Mouse (Mus musculus): Measurements from ENCODE around the gene Smim24.
A peak's percentile ranks its signal among the peaks of the same experiment; 100 is the strongest.

Smim24 gene

DNA sequence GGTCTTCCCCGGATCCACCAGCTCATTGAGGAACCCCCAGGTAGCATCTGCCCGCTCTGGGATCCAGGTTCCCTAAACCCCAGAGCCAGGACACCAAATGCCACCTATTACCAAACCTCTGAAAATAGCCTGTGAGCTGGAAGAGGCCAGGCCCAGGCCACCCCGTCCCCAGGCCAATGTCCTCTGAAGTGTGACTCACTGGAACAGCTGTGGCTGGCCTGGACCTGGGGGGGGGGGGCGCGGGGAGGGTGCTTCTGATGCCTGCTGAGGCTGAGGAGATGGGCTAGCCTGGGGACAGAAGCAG, 28.9 kb downstream of the Smim24 start:
- no peak for DNase-seq (ENCODE audit: low read depth, low spot score)

DNA sequence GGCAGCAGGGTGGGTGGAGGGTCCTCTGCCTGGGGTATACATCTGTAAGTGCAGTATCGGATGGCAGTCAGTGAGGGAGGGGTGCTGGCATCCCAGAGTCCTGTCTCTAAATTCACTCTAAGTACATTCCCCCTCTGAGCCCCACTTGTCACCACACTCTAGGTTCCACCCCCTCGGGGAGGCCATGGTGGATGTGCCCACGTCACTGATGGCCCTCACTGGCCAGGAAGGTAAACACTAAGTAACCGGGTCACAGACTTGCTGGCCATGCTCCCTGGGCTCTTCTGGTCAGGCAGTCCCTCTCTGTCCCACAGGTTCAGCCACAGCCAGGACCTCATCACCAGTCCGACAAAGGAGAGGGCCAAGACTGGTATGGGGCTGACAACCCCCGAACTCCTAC, 29.3 kb downstream of the Smim24 start:
- DNase-seq (ENCODE audit: low read depth, low spot score), result no peak

DNA sequence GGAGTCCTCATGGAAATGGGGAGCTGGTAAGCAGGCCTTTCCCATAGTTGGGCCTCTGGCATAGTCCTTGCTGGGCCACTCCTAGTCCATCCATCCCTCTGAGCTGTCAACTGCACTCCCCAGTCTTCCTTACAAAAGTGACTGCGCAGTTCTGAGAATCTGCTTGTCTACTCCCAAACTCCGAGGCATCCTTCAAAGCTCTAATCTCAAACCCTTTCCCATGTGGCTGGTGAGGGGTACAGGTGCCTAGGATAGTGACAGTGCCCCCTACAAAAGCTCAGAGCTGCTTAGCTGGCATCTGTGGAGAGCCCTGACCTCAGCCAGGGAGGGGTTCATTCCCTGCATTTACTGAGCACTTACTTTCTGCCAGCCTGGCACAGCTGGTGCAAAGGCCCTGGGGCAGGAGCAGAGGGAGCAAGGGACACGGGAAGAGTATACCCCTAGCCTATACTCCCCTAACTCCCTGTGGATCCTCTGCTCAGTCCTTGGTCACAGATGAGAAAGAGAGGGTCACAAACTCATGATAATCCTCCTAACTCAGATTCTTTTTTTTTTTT, 29.9 kb downstream of the Smim24 start:
- DNase-seq (ENCODE audit: low read depth, low spot score), result no peak

DNA sequence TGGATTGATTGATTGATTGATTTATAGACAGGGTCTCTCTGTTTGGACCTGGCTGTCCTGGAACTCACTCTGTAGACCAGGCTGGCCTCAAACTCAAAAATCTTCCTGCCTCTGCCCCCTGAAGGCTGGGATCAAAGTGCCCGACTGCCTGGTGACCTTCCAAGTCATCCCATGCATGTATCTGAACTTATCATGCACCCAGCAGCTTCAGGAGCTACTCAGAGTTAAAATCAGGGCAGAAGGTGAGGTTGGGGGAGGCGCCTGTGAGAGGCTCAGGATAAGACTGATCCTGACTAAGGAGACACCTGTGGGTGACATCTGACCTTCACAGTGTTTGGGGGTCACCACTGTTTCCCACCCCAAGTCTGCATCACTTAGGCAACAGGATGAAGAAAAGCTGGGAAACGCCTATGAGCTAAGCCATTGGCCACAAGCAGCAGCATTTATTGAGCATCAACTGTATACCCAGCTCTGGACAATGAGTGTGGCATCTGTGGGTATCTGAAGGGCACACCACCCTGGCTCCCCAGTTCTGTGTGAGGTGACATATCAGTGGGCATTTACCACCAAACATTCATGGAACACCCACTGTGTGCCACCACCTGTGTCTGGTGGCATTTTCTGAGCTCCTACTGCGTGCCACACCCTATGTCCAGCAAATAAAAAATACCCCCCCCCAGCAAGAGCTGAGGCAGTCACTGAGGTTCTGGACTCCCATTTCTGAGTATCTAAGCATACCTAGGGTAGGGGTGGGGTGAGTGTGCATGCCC, 30.8 kb downstream of the Smim24 start:
- DNase-seq (ENCODE audit: low read depth, low spot score), result no peak

DNA sequence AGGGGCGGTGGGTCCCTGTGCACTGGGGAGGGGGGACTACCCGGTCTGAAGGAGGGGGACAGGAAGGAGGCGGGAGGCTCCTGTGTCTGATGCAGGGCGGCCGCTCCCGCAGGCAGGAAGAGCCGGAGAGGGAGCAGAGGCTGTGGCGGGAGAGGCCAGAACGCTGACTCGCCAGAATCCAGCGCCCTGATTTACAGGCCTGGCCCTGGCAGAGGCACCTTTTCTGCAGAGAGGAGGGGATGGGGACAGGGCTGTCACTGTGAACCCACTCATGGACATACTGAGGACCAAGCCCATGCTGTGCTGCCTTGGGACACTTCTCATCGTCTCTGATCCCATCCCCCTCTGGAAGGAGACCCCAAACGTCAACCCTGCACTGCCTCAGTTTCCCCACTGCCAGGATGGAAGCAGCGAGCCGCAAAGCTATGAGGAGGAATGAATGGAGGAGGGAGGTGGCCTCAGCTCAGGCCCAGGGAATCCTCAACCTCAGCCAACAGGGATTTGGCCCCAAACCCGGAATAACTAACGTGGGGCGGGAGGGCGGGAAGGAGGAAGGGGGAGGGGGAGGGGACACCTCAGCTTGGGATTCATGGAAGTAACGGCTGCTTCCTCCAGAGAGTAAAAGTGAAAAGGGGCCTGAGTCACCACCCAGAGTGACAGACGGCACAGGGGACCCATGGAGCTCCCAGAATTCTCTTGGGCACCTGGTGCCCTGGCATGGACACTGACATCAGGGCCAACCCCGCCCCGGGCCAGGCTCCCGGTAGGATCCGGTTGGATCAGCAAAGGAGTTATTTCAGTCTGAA, 31.6 kb downstream of the Smim24 start:
- DNase-seq (ENCODE audit: low read depth, low spot score), result no peak

DNA sequence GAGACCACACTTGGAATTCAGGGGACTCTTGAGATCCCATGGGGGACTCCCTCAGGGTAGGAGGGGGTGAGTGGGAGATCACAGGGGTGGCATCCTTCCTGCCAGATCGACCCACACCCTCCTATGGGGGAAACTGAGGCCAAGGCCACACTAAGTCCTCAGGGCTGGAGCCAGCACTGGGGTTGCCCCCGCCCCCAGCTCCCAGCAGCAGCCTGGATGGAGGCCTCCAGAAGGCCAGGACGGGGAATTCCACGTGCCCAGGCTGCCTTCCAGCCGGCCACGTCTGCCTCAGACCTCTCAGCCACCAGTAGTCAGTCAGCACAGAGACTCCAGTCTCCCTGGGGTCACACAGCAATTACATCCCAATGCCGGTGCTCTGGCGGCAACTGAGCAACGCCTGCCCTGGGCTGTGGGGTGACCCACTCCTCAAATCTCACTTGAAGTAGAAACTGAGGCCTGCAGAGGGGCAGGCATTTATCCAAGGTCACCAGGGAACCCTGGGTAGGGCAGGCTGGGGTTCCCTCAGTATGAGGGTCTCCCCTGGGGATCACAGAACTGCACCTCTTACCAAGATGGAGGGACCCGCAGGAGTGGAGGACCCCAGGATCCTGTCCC, 32.5 kb downstream of the Smim24 start:
- no peak for DNase-seq (ENCODE audit: low read depth, low spot score)

DNA sequence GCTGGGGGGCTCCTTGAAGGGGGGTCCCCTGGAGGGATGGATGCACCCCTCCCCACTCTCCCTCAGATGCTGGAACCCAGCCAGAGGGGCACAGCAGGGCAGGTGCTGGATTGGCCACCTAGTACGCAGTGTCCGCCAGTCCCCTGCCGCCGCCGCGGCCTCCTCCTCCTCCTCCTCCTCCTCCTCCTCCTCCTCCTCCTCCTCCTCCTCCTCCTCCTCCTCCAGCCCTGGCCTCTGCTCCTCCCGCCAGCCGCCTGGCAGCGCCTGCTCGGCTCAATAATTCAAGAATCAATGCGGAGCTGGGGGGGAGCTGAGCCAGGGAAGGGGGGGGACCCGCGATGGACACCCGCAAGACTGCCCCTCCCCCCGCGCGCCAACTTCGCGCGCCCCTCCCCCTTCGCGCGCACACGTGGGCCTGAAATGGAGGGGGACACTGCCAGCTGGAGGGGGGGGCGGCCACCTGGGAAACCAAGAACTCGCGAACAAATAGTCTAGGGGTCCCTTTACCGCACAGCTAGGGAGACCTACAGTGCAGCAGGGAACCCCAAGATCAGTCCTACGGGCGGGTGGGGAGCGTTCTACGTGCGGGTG, 33.3 kb downstream of the Smim24 start:
- DNase-seq (ENCODE audit: low read depth, low spot score), result no peak

DNA sequence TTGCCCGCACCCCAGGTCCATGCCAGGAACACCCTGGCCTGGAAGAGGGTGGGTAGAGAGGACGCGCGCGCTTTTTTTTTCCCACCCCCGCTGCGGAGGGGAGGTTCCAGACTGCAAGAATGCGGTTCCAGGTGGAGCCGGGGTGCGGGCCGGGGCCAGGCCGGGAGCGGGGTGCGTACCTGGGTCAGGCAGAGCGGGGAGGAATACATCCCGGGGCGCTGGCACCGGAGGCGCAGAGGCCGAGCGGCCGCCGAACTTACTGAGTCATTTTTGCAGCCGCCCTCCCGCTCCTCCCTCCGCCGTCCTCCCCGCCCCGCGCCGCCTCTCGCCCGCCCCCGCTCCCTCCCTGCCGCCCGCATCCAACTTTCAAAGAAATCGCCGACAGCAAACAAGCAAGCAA, 34.0 kb downstream of the Smim24 start:
- DNase-seq (ENCODE audit: low read depth, low spot score), result no peak

DNA sequence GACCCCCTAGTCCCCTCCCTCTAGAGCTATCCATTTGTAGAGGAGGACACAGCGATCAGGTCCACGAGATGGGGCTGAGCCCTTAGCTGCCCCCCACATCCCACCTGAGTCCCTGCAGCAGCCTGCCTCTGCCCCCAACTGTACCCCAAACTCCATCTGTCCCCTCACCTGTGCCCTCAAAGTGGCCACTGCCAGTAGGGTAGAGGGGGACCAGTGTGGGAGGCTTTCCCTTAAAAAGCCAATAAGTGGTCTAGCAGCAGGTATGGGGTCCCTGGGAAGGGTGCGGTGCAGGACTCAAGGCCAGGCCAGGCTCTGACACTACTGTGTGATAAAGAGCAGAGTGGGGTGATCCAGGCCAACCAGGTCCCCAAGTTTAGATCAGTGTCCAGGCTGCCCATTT, 34.5 kb downstream of the Smim24 start:
- DNase-seq (ENCODE audit: low read depth, low spot score), result no peak

DNA sequence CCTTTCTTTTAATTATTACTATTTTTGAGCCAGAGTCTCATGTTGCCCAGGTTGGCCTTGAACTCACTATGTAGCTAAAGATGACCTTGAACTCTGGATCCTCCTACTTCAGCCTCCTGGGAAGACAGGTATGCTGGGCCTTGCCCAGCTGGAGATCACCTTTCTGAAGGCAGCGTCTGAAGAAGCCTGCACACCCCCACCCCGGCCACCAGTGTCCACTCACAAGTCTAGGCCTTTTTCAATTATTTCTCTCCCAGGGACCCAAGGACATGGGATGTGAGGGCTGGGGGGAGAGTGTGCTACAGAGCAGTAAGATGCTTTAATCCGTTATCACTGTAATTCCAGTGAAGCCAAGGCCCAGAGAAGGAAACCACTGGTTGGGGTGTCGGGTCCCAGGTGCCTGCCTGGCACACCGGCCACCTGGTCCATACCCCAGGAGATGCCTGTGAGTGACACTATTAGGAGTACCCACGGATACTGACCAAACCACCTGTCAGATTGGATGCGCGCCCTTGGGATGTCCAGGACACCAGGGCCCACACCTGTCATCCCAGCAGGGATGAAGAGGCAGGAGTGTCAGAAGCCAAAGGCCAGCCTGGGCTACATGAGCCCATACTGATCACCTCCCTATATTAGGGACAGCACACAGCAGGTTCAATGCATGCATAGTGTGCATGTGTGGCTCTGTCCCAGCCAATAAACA, 35.1 kb downstream of the Smim24 start:
- no peak for DNase-seq (ENCODE audit: low read depth, low spot score)

DNA sequence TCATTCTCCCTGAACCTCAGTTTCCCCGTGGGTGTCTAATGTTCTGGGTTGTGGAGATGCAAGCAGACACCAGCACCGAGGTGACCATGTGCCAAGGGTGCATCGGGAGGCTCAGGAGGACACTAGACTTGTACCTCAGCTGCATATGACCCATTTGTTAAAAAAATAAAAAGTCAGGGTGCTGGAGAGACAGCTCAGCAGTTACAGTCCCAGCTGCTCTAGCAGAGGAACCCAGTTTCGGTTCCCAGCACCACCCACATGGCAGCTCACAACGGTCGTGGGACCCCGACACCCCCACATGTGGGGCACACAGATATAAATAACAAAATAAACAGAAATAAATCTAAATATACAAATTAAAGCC, 35.6 kb downstream of the Smim24 start:
- no peak for DNase-seq (ENCODE audit: low read depth, low spot score)

DNA sequence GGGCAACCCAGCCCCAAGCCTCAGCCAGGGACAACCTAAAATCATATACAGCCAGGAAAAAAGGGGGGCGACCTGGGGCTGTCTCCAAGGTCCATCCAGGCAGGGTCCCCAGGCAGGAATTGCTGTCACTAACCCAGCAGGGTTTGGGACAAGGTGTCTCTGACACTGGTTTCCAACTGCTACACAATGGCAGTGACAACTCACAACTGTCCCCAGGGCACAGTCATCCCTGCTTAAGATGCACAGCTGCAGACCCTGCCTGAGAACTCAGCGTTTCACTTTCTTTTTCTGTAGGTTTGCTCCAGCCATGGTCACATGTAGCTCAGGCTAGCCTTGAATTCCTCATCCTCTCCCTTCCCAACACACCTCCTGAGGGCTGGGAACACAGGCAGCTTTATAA, 36.2 kb downstream of the Smim24 start:
- no peak for DNase-seq (ENCODE audit: low read depth, low spot score)

DNA sequence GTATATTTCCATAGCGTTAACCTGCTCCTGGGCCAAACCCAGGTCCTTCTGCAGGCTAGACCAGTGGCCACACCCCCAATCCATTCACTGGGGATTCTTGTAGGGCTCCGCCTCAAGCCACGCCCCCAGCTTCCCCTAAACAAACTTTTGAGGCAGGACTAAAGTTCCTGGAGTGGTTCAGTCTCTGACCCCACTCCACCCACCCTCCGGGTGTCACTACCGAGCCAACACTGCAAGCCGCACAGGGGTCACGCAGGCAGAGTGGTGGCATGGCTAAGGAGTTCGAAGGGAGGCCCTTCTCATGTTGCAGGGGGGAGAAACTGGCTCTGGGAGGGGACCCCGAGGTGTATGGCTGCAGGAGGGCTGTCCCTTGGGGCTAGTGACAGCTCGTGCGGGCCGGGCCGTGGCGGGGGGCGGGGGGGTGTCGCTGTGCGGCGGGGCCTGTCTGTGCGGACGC, 36.8 kb downstream of the Smim24 start:
- DNase-seq (ENCODE audit: low read depth, low spot score), result no peak

DNA sequence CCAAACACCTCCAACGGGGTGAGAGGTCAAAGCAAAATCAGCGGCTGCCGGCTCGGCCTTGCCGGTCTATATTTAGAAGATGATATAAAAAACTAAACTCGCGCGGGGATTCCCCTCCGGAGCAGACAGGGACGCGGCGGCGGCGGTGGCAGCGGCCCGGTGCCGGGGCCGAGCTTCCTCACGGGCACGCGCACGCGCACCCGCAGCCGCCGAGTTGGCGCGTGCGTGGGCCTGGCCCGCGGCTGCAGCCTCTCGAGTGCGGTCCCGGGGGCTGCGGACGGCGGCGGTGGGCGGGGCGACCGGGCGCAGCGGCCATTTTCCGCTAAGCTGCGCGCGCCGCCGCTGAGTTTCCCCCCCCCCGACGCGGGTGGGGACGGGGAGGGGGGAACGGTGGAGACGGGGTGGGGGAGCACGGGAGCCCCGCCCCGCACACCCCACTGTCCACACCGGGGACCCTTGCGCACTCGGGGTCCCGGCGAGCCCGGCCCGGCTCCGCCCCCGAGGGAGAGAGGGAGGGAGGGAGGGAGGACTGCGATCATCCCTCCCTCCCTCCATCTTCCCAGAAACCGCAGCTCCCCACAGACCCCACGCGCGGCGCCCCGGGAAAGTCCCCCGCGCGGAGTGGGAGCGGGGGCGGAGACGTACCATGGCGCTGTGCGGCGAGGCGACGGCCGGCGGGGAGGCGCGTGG, 37.4 kb downstream of the Smim24 start:
- peak; percentile 77 for DNase-seq (ENCODE audit: low read depth, low spot score)

DNA sequence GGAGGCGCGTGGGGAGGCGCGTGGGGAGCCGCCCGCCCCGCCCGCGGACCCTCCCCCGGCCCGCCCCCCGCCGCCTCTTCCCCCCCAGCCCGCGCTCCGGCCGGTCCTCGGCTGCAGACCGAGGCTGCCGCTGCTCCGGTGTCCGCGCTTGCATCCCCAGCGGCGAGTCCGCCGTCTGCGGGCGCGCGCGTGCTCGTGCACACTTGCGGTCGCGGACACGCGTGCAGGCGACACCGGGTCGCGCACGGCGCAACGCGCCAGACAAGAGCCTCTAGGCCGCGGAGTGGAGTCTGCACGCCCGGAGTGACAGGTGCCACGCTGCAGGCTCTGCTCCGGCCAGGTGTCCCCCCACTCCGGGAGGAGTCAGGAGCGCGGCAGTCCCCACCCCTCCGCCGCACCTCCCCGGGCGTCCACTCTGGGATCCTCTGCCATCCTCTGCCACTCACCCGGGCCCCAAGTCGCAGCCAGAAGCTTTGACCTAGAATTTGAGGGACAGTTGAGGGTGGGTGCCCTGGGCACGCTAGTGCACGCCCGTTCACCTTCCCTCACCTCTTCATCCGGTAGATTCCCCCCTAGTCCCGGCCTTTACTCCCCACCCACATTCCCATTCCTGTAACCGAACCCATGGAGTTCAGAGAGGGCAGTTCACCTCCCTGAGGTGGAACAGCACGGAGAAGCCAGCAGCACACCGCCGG, 38.1 kb downstream of the Smim24 start:
- DNase-seq (ENCODE audit: low read depth, low spot score), result no peak

DNA sequence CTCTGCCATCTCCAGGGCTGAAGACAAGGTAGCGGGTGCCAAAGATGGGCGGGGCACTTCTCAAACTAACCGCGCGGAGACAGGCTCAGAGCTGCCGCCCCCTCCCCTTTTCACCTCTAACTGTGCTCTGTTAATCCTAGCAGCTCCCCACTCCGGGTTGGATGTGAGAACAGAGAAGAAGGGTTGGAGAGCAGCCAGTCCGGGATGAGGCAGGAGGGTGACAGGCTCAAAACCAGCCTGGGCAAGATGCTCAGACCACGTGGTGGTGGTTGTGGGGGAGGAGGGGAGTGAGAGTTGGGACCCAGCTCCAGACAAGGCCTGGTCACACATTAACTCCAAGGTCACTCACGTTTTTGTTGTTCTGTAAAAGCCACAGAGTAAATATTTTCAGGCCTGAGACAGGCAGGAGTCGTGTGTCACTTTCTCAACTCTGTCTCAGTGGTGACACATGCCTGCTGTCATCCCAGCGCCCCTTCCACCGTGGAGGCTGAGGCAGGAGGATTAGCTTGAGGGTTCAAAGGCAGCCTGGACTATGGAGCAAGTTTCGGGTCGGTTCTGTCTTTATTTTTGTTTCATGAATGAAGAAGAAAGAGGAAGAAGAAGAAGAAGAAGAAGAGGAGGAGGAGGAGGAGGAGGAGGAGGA, 38.8 kb downstream of the Smim24 start:
- no peak for DNase-seq (ENCODE audit: low read depth, low spot score)

DNA sequence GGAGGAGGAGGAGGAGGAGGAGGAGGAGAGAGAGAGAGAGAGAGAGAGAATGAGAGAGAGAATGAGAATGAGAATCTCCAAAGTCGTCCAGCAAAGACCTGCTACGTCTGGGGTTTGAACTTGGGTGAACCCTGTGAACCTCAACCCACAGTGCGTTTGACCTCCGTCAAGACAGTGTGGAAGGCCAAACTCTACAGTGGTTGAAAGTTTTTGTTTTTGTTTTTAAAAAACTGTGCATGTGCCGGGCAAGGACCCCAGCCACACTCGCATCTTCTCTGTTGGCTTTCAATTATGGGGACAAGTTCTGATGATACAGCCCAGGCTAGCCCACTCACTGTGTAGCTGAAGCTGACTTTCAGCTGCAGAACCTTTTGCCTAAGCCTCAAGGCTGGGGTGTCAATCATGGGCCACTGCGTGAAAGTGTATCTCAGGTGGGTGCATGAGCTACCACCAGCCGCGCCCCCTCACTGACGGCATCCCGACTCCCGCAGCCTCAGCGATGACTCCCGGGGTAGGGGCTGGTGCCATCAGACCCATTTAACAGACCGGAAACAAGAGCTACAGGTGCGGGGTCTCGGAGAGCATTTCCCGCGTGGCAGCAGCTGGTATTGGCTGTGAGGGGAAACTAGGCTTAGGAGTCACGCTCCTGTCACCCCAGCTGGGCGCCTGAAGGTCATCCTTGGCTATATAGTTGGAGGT, 39.5 kb downstream of the Smim24 start:
- no peak for DNase-seq (ENCODE audit: low read depth, low spot score)

DNA sequence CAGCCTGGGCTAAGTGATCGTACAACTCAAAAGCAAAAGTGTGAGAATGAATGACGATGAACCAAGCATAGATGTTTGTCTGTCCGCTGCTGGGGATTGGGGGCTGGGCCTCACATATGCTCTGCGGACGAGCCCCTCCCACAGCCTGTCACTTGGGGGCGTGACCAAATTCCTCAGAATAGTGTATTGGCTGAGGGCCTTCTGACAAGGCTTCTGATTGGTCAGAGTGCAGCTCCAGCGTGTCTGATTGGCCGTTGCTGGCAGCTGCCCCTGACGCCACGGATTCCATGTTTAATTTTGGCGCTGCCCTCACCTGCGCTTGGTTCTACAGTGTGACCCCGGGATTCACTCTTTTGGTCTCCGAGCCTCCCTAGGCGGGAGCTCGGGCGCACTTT, 40.0 kb downstream of the Smim24 start:
- DNase-seq (ENCODE audit: low read depth, low spot score), result peak; percentile 94

Data from retina, postnatal 7 days (tissue).